Mouse (Mus musculus) T-cell, adult 2 months (primary cell): ENCODE results near the gene Znrd1as.

Source experiments
- DNase-seq: peaks from one replicate; pipeline ENCODE4 v3.0.0; 2022; ENCODE audit warnings: low spot score

Gene Znrd1as

DNA sequence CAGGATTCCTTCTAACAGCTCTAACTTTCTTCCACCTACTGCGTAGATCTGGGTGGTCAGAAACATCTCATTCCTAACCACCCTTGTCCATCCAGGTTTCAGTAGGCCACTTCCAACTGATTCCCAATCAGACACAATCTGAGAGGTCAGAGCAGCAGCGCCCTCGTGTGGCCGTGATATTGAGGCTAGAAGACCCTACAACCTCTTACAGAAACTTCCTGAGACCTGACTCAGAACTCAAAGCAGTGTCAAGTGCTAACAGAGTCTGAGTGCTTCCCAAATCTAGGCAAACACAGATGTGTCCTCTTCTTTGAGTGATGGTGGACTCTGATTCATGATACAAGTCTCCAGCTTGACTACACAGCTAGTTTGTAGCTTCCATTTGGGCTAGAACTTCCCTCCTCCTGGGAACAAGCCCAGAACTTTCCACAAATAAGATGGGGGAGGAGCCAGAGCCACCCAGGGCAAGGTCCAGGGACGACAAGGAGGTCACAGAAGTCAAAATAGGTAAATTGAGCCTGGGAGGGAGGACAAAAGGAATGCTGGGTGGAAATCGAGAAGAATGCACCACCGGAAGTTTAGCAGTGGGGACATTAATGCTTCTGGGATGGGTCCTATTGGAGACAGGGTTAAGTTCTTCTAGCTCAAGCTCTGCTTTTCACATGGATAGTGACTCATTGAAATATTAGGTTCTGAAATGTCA, 38.8 kb downstream of the Znrd1as start:
- DNase-seq, result peak; percentile 49

DNA sequence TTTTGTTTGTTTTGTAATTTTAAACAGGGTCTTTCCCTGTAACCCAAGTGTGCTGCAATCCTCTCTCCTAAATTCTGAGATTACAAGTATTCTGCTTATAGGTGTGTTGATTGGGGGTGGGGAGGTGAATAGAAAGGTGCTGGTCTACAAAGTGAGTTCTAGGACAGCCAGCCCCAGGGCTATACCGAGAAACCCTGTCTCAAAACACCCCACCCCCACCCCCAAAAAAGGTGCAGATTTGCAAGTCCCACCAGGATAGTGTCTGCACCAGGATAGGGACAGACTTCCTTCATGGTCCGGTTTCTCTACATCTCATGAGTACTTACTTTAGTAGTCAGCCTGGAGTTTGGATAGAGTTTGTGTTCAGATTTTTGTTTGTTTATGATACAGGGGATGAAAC, 40.1 kb downstream of the Znrd1as start:
- DNase-seq, result no peak

DNA sequence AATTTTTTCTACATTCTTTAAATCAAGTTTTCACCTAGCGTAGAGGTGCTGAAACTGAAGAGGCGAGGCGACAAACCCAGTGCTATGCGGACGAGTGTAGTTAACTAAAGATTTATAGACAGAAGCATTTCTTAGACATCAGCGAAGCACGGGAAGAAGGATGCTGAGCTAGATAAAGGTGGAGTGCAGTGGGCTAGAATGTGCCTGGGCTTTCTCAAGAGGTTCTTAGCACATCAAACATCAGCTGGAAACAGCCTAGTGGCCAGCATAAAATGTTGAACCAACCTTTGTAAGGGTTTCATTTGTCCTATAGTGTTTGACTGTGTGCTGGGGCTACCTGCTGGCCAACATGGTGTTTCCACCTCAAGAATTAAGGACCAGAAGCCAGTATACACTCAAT, 42.5 kb downstream of the Znrd1as start, which contains the start of gene Zfp57:
Gene Zfp57 (plus strand): TSS at position 301 of the 400 bp plus-strand sequence.
- no peak for DNase-seq

DNA sequence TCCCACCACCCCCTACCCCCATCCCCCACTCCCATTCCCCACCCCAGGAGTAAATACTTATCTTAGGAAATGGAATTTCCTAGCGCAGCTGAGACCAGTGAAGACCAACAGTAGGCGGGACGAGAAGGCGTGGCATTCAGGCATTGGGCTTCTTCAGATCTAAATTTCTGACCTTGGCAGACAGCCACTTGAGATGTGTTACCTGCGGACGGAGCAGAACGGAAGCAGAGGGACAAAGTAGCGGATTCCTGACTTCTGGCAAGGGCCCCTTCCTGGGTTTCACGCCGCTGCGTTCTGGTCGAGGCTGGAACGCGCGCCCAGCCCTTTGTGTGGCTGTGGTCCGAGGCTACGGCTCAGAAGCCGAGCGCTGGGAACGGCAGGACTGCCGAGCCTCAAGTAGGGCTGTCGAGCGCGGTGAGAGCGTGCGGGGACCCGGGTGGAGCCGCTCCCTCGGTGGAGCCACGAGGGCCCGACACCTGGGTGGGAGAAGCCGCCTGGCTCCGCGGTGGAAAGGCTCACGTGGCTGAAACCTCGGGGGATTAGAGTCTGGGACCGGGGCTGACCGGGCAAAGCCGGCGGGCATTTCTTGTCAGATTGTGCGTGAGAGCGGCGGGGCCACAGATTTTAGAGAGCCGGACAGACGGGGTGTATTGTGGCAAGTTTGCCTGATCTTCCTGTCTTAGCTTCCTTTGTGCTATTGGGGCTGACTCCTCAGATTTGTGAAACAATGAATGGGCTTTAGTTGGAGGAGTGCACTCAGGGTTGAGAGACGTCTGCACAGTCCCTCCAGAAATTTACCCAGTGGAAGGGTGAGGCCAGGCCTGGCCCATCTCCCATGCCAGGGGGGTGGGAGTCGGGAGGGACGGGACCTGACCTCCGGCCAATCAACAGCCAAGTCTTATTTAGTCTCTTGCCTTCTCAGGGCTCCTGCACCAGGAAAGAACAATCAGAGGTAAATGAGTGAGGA, 44.3 kb downstream of the Znrd1as start:
- DNase-seq, result no peak

DNA sequence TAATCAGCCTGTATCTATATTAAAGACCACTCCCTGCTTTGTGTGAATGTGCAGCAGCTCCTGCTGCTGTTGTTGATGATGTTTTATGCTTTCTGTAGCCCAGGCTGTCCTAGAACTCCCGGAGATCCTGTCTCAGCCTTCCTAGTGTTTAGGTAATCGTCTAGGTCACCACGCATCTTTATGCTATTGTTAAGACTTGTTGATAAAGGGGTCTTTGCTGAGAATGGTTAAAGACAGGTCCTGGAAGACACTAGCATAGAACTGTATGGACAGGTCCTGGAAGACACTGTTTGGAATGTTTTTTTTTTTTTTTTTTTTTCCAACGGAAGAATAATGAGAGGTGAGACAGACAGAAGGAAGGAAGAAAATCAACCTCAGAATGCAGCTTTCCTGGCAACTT, 45.0 kb downstream of the Znrd1as start:
- DNase-seq, result no peak

DNA sequence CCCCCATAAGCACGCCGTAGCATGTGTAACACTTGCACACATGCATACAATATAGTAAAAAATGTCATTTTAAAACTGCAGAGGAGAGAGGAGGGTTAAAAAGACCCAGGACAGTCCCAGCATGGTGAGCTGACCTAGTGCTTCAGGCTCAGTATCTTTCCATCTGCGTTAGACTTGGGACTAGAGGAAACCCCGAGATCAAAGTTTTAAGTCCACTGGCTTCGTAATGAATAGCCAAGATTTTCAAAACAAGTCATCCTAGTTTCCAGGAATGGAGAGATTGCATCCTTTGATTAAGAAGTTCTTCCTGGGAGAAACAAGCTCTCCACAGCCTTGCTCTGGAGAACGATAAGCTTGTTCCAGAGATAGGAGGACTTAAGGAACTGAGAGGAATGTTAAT, 49.8 kb downstream of the Znrd1as start:
- DNase-seq, result no peak

DNA sequence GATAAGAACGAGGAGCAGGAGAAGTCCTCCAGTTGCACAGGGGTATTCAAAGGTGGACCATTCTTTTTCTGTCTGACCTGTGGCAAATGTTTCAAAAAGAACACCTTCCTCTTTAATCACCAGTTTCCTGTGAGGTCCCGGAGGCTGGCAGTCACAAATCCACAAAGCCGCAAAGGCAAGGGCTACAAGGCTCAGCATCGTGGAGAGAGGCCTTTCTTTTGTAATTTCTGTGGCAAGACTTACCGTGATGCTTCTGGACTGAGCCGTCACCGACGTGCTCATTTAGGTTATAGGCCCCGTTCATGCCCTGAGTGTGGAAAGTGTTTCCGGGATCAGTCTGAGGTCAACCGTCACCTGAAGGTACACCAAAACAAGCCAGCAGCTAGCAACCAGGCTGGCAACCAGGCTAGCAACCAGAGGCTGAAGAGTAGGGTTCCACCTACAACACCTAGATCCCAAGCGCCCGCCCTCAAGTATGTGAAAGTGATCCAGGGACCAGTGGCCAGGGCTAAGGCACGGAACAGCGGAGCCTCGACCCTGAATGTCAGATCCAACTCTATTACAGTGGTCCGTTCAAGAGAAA, 51.2 kb downstream of the Znrd1as start:
- peak; percentile 48 for DNase-seq

DNA sequence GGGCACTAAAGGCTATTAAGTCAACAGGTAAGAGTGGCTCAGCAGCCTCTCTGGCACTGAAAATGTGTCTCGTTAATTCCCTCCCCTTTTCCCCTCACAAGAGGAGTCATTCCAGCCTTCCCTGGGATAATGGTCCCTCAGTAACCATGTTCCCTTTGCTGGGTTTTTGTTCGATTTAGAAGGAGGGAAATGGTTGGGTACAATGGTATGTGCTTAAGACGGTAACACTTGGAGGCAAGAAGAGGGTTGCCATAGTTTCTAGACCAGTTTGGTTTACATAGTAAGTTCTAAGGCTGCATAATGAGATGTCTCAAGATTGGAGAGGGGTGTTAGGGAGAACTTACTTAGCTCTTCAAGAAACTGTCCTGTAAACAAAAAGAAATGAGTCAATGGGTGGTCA, 53.3 kb downstream of the Znrd1as start:
- DNase-seq, result no peak

DNA sequence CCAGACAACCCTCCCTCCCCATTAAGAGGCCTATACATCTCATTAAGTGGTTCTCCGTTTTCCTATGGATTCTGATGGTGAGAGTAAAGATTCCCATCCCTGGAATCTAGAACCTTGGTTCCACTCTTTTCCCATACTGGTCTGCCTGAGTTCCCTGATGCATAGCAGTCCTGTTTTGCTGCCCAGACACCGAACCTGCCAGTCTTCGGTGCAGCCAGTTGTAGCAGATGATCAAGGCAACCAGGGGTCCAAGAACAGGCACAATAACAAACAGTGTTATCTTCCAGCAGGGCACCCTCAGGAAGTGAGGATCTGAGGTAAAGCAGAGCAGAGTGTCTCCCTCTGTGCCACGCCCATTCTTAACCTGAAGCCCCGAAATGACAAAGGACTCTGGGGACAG, 53.7 kb downstream of the Znrd1as start:
- no peak for DNase-seq
